Mouse (Mus musculus) spleen, adult 2 months (tissue): ENCODE data around the gene Itga2b.

ENCODE experiments used
- CTCF ChIP-seq: fragments of 200-500 bp; IDR thresholded peaks from 2 replicates; pipeline ENCODE4 v1.5.1; 2011; ENCODE audit warnings: mild to moderate bottlenecking, inconsistent platforms; ENCODE audit not compliant: insufficient read depth, insufficient read length, insufficient replicate concordance; ENCODE audit errors: extremely low read depth
- POLR2A ChIP-seq: fragments of 200-500 bp; IDR thresholded peaks from 2 replicates; pipeline ENCODE4 v1.6.1; 2011; ENCODE audit warnings: low read depth, low read length, inconsistent platforms

GRCm38 (mm10) chr11:102455740-102456396 lies 14.1 kb downstream of the Itga2b start:
- TF ChIP-seq CTCF = peak; percentile 14; the same call in 1 of the 2 replicates
- no peak for TF ChIP-seq POLR2A
